Mouse (Mus musculus): ENCODE data around the gene Tns3. TPM values are rescaled to one million over a fixed set of nuclear protein-coding genes. Genes with fewer than 3 reads are reported as not detected.

Tns3 gene
- polyA plus RNA-seq, 1 experiment from 2014 or later: 12.6 TPM

- Histone ChIP-seq H3K9ac (no peak overlapping the region), H3K36me3 (no peaks in the 10 kb centered on the region), H3K4me1 (0 out of 2 replicates have a peak, but pooled peaks cover 2% of the 10 kb centered on the region), H3K4me2 (replicated peaks) (no peak overlapping the region), H3K9me3 (no peaks in the 10 kb centered on the region), H3K27me3 (replicated peaks) (no peaks in the 10 kb centered on the region), H3K4me3 (no peak overlapping the region), H3K27ac (no peak overlapping the region)
- ATAC-seq (ENCODE audit: low FRiP score, low read depth): no peak
- 79% methylated on average over 9 of the region's 9 CpGs for WGBS
These were observed 138.7 kb downstream of the Tns3 start for GRCm38 (mm10) chr11:8525463-8526145.

GRCm38 (mm10) chr11:8523344-8524126 lies 140.8 kb downstream of the Tns3 start:
- peak; percentile 66 for ATAC-seq (ENCODE audit: low FRiP score, low read depth)
- peak overlapping the region; percentile 35 for H3K4me2 ChIP-seq (replicated peaks)

GRCm38 (mm10) chr11:8513359-8514253 lies 150.7 kb downstream of the Tns3 start:
- no peak overlapping the region for H3K27ac ChIP-seq
- H3K36me3 ChIP-seq: no peaks in the 10 kb centered on the region
- H3K27me3 ChIP-seq (replicated peaks): no peaks in the 10 kb centered on the region
- WGBS: 84% methylated on average over 7 of the region's 7 CpGs
- H3K4me3 ChIP-seq: no peak overlapping the region
- no peaks in the 10 kb centered on the region for H3K4me1 ChIP-seq
- no peaks in the 10 kb centered on the region for H3K9me3 ChIP-seq
- ATAC-seq (ENCODE audit: low FRiP score, low read depth): no peak
- H3K9ac ChIP-seq: no peak overlapping the region
- H3K4me2 ChIP-seq (replicated peaks): no peak overlapping the region

More at GRCm38 (mm10) chr11:8523344-8524126, 140.8 kb downstream of the Tns3 start:
- Histone ChIP-seq H3K9me3 (no peaks in the 10 kb centered on the region), H3K27me3 (replicated peaks) (no peaks in the 10 kb centered on the region), H3K4me3 (no peak overlapping the region), H3K9ac (no peak overlapping the region), H3K27ac (no peak overlapping the region), H3K36me3 (no peaks in the 10 kb centered on the region), H3K4me1 (0 out of 2 replicates have a peak, but pooled peaks cover 2% of the 10 kb centered on the region)
- 38% methylated on average over 10 of the region's 10 CpGs for WGBS

- Histone ChIP-seq H3K9ac (no peak overlapping the region), H3K27me3 (replicated peaks) (no peaks in the 10 kb centered on the region), H3K4me1 (no peaks in the 10 kb centered on the region), H3K4me3 (no peak overlapping the region), H3K4me2 (replicated peaks) (no peak overlapping the region), H3K36me3 (no peaks in the 10 kb centered on the region), H3K27ac (no peak overlapping the region), H3K9me3 (no peaks in the 10 kb centered on the region)
- no peak for ATAC-seq (ENCODE audit: low FRiP score, low read depth)
- 53% methylated on average over 2 of the region's 2 CpGs for WGBS
These were observed 154.0 kb downstream of the Tns3 start for GRCm38 (mm10) chr11:8510294-8510693.

GRCm38 (mm10) chr11:8509614-8510013 lies 154.7 kb downstream of the Tns3 start:
- no peak overlapping the region for H3K4me3 ChIP-seq
- H3K4me2 ChIP-seq (replicated peaks): no peak overlapping the region
- no peak for ATAC-seq (ENCODE audit: low FRiP score, low read depth)
- no peak overlapping the region for H3K27ac ChIP-seq
- H3K36me3 ChIP-seq: no peaks in the 10 kb centered on the region
- no peaks in the 10 kb centered on the region for H3K27me3 ChIP-seq (replicated peaks)
- WGBS: 84% methylated on average over 7 of the region's 7 CpGs
- H3K9me3 ChIP-seq: no peaks in the 10 kb centered on the region
- H3K4me1 ChIP-seq: no peaks in the 10 kb centered on the region
- no peak overlapping the region for H3K9ac ChIP-seq

- no peak for ATAC-seq (ENCODE audit: low FRiP score, low read depth)
- 26% methylated on average over 11 of the region's 11 CpGs for WGBS
- no peaks in the 10 kb centered on the region for H3K9me3 ChIP-seq
- H3K4me1 ChIP-seq: no peaks in the 10 kb centered on the region
- no peaks in the 10 kb centered on the region for H3K27me3 ChIP-seq (replicated peaks)
- H3K9ac ChIP-seq: no peak overlapping the region
- no peak overlapping the region for H3K4me2 ChIP-seq (replicated peaks)
- no peak overlapping the region for H3K4me3 ChIP-seq
- H3K36me3 ChIP-seq: no peaks in the 10 kb centered on the region
- H3K27ac ChIP-seq: no peak overlapping the region
These were observed 160.6 kb downstream of the Tns3 start for GRCm38 (mm10) chr11:8503735-8504134.

- no peaks in the 10 kb centered on the region for H3K36me3 ChIP-seq
- 88% methylated on average over 6 of the region's 6 CpGs for WGBS
- no peak overlapping the region for H3K9ac ChIP-seq
- H3K9me3 ChIP-seq: no peaks in the 10 kb centered on the region
- H3K4me2 ChIP-seq (replicated peaks): no peak overlapping the region
- H3K27me3 ChIP-seq (replicated peaks): no peaks in the 10 kb centered on the region
- no peak for ATAC-seq (ENCODE audit: low FRiP score, low read depth)
- H3K4me1 ChIP-seq: no peaks in the 10 kb centered on the region
- H3K27ac ChIP-seq: no peak overlapping the region
- H3K4me3 ChIP-seq: no peak overlapping the region
These were observed 163.5 kb downstream of the Tns3 start for GRCm38 (mm10) chr11:8500855-8501254.

- no peak overlapping the region for H3K27ac ChIP-seq
- no peaks in the 10 kb centered on the region for H3K9me3 ChIP-seq
- ATAC-seq (ENCODE audit: low FRiP score, low read depth): no peak
These were observed 167.2 kb downstream of the Tns3 start for GRCm38 (mm10) chr11:8497136-8497535.

GRCm38 (mm10) chr11:8496686-8497085 lies 167.6 kb downstream of the Tns3 start:
- Histone ChIP-seq H3K27ac (no peak overlapping the region), H3K4me2 (replicated peaks) (no peak overlapping the region), H3K9me3 (no peaks in the 10 kb centered on the region), H3K27me3 (replicated peaks) (no peaks in the 10 kb centered on the region), H3K9ac (no peak overlapping the region), H3K4me3 (no peak overlapping the region), H3K36me3 (0 out of 2 replicates have a peak, but pooled peaks cover 3% of the 10 kb centered on the region), H3K4me1 (no peaks in the 10 kb centered on the region; the same call in 1 of the 2 replicates)
- no peak for ATAC-seq (ENCODE audit: low FRiP score, low read depth)
- 75% methylated on average over 5 of the region's 5 CpGs for WGBS

More at GRCm38 (mm10) chr11:8497136-8497535, 167.2 kb downstream of the Tns3 start:
- Histone ChIP-seq H3K4me2 (replicated peaks) (no peak overlapping the region), H3K4me1 (no peaks in the 10 kb centered on the region; the same call in 1 of the 2 replicates), H3K4me3 (no peak overlapping the region), H3K9ac (no peak overlapping the region), H3K27me3 (replicated peaks) (no peaks in the 10 kb centered on the region), H3K36me3 (no peaks in the 10 kb centered on the region)
- 89% methylated on average over 6 of the region's 6 CpGs for WGBS

GRCm38 (mm10) chr11:8495801-8496200 lies 168.5 kb downstream of the Tns3 start:
- Histone ChIP-seq H3K36me3 (0 out of 2 replicates have a peak, but pooled peaks cover 3% of the 10 kb centered on the region), H3K4me1 (no peaks in the 10 kb centered on the region; the same call in 1 of the 2 replicates), H3K4me2 (replicated peaks) (no peak overlapping the region), H3K4me3 (no peak overlapping the region), H3K27me3 (replicated peaks) (no peaks in the 10 kb centered on the region), H3K9me3 (no peaks in the 10 kb centered on the region), H3K27ac (no peak overlapping the region), H3K9ac (no peak overlapping the region)
- WGBS: 88% methylated on average over 7 of the region's 7 CpGs
- ATAC-seq (ENCODE audit: low FRiP score, low read depth): no peak

- H3K27ac ChIP-seq: no peak overlapping the region
- no peak overlapping the region for H3K4me2 ChIP-seq (replicated peaks)
- H3K4me3 ChIP-seq: no peak overlapping the region
- H3K9ac ChIP-seq: no peak overlapping the region
- H3K9me3 ChIP-seq: no peaks in the 10 kb centered on the region
- 85% methylated on average over 8 of the region's 8 CpGs for WGBS
- H3K36me3 ChIP-seq: 0 out of 2 replicates have a peak, but pooled peaks cover 3% of the 10 kb centered on the region
- no peak for ATAC-seq (ENCODE audit: low FRiP score, low read depth)
- no peaks in the 10 kb centered on the region for H3K27me3 ChIP-seq (replicated peaks)
- no peaks in the 10 kb centered on the region; the same call in 1 of the 2 replicates for H3K4me1 ChIP-seq
These were observed 169.3 kb downstream of the Tns3 start for GRCm38 (mm10) chr11:8495036-8495435.
